Mouse (Mus musculus): ENCODE results near the gene Opn4.

Opn4 gene

DNA sequence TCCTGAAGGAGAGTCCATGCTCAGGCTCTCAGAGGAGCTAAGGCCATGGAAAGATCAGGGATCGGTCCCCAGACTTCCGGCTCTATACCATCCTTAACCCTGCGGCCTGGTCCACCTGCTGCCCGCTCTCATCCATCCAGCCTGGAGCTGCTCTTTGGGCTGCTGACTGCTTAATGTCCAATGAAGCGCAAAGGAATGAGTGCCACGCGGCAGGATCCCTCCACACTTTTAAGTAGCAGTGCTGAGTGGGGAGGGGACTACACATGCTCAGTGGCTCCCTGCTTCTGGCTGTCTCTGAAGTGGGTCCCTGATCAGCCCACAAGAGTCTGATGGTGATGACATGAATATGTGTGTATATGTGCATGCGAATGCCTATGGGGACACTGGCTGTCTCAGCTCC is at the start of gene Opn4:
Gene Opn4, minus strand, starts transcription at position 202 of the 400 bp plus-strand sequence.
- no peak for DNase-seq (ENCODE audit: low read depth, low spot score)

DNA sequence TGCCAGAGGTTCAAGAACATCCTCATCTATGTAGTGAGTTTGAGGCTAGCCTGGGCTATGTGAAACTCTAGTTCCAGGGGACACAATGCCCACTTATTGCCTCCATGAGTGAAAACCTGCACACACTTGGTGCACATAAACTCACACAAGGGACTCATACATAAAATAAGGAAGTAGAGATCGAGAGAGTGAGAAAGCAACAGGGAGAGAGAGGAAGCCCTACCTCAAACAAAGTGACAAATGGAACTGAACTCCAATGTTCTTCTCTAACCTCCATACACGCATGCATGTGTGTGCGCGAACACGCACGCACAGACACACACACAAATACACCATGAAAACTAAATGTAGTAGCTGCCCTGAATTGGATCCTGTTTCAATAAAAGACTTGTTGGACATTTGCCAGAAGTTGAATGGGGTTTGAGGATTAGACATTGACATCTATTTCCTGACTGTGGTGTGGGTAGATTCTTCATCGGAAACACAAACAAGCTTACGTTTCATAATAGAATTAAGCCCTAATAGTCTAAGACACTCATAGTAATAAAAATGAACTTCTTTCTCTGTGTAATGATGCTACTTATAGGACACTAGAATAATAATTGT is 48.0 kb upstream of the Opn4 start:
- DNase-seq (ENCODE audit: low read depth, low spot score) = no peak

DNA sequence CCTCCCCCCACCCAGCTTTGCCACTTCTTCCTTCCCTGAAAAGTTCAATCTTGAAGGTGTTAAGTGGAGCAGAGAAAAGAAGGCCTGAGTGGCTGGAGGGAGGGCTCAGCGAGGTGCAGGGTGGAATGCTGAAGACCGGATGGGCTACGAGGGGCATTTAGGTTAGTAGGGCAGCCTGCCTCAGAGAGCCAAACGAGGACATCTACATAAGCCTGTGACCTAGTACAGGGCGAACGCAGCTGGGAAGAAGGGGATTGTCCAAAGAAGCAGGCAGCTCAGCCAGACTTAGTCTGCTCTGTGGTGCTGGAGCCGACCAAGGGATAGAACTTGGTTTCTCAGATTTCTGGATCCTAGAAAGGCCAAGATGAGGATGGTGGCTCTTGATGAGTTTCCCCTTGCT is 44.2 kb upstream of the Opn4 start:
- DNase-seq (ENCODE audit: low read depth, low spot score) = no peak

DNA sequence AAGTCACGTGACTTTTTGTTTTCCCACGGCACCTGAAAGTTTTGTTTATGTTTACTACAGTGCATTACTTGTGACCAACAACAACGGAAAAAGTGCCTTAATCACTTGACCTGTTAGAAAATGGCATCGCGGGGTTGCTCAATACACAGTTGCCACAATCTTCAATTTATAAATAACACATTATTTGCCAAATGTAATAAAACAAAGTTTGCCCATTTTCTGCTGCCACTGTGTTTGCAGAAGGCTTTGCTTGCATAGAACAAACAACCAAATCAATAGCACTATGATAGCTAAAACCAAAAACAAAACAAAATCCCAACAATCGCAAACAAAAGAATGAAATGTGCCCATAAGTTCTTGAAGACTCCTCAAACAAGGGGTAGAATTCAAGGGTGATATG is 35.8 kb upstream of the Opn4 start:
- no peak for DNase-seq (ENCODE audit: low read depth, low spot score)

DNA sequence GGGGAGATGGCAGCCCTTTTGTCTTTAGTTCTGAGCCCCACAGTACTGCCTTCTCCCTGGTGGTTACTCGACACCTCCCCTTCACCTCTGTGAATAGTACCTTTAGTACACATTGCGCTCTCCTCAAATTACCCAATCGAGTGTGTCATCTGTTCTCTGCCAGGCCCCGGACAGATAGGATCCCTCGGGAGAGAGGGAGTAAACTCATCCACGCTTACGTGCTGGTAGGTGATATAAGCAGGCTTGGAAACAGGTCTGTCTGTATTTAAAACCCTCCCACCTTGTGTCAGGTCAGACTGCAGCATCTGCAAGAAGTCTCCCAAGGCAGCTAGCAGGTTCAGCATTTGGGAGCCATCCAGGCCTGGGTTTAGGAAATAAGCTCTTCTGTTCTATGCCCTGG is 35.2 kb upstream of the Opn4 start:
- DNase-seq (ENCODE audit: low read depth, low spot score) = no peak

DNA sequence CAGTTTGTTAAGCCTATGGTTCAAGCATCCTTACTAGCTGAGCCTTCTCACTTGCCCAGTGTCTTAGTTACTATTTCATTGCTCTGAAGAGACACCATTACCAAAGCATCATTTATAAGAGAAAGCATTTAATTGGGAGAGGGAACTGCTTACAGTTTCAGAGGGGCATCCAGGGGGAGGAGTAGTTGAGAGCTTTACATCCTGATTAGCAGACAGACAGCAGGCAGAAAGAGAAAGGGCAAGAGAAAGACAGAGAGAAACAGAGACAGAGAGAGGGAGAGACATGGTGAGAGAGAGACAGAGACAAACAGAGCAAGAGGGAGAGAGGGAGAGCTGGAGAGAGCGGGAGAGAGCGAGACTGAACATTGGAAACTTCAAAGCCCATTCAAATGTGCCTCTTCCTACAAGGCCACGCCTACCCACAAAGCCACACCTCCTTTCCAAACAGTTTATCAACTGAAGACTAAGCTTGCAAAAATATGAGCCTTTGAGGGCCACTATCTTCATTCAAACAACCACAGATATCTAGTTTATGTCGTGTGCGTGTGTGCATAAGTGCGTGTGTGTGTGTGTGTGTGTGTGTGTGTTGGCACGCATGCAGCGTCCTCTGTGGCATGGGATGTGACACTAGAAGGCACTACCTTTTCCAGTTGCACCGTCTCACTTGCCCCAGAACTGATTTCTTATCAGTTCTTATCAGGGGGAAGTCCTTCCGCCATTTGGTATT is 32.9 kb upstream of the Opn4 start:
- no peak for DNase-seq (ENCODE audit: low read depth, low spot score)

DNA sequence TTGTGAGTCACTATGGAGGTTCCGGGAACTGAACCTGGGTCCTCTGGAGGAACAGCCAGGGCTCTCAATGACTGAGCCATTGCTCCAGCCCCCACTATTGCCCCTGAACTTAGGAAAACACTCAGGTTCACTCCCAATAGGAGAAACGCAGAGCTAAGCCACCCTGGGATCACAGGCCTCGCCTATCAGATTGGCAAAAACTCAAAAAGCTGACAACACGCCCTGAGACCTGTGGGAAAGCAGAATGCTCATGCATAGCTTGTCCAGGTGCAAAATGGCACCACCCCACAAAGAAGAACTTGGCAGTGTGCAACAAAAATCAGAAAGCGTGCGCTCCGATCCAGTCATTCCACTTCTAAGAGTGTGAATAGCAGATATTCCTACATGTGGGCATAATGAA is 26.9 kb upstream of the Opn4 start:
- DNase-seq (ENCODE audit: low read depth, low spot score) = no peak

DNA sequence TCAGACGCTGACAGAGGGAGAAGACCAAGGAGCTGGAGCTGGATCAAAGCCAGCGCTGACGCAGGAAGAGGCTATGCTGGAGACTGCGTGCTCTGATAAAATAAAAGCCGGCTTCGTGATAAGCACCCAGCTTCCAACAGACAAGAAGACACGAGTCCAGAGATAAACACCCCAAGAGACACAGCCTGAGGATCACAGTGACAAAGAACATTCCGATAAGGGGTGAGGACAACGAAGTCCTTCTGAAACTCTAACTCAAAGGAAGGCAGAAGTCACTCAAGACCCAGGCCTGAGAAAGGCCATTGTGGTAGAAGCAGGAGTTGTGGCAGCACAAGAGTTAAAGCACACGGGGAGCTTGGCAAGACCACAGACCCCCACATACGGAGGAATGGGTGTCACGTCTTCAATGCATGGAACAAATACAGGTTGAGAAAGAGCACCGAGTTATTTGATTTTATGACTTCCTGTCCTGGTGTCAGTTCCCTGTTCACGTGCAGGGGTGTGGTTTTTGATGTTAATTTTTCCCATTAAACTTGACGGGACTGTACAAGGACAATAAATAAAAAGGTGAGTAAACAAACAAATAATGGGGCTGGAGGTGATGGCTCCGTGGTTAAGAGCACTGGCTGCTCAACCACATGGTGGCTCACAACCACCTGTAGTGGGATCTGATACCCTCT is 23.7 kb upstream of the Opn4 start:
- no peak for DNase-seq (ENCODE audit: low read depth, low spot score)

DNA sequence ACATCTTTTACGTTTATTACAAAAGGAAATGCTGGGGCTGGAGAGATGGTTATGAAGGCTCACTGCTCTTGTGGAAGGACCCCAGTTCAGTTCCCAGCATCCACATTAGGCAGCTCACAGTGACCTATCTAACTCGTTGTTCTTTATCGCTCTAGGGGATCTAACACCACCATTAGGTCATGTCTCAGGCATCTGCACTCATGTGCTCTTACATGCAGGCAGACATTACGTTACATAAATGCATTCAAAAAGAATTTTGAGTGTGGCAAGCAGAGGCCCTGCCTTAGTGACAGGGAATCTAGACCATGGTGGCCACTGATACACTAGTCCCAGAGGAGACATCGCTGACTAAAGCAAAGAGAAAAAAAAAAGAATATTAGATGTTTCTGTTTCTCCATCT is 23.1 kb upstream of the Opn4 start:
- DNase-seq (ENCODE audit: low read depth, low spot score) = no peak

DNA sequence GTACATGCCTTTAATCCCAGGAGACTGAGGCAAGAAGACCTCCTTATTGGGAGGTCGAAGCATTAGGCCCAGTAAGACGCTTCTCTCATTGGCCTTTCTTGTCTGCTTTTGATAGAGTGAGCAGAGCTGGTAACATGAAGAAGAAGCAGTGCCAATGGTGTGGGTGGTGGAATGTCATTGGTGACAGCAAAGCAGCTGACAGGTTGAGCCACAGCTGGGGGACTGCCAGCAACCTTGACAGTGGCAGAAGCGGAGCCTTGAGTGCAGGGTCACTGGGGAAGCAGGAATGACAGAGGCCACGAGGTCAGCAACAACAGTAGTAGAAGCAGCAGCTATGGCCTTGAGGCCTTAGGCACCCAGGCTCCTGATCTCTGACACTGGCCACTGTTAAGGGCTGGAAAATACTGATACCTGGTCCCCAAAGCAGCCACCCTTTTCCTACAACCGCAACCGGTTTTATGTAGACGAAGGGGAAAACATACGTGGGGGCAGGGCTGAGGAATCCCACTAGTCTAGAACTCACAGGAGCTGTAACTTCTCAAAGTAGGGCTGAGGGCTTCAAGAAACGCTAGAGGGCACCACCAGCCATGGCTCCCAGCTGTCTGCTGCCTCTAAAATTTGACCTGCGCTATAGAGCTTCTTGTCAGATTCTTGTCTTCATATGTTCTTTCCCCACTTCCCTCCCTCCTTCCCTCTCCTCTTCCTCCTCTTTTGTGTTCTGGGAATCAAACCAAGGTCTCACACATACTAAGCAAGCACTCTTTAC is 20.9 kb upstream of the Opn4 start:
- DNase-seq (ENCODE audit: low read depth, low spot score) = no peak

DNA sequence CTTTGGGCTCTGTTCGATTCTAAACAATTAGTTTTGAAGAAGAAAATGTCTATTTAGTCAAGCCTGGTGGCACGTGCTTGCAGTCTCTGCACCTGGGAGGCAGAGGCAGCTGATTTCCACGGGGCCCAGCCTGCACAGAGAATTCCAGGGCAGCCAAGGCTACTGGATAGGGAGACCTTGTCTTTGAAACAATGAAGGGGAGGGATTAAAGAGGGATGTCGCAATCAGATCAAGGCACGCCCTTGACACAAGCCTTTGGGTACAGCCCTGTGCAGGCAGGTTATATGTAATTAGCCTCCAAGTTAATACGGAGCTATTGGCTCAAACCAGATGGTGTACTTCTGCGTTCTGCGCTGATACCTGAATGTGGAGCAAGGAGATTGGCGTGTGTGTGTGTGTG is 18.9 kb upstream of the Opn4 start:
- no peak for DNase-seq (ENCODE audit: low read depth, low spot score)

DNA sequence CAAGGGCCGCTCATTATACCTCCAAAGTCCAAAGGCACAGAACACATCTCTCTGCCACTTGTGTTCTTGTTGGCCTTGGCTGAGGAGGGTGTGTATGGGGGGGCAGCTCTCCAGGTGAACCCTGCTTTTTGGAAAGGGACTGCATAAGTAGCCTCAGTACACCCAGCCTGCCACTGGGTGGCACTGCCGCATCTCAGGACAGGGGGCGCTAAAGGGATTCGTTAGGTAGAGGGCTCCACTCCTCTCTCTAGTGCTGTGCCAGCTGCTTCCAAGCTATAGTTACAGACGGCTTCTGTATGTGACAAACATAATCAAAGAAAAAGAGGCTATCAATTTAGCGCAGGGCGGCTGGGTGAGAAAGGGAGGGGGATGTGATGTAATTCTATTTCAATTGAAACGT is 16.9 kb upstream of the Opn4 start:
- DNase-seq (ENCODE audit: low read depth, low spot score) = peak; percentile 74

DNA sequence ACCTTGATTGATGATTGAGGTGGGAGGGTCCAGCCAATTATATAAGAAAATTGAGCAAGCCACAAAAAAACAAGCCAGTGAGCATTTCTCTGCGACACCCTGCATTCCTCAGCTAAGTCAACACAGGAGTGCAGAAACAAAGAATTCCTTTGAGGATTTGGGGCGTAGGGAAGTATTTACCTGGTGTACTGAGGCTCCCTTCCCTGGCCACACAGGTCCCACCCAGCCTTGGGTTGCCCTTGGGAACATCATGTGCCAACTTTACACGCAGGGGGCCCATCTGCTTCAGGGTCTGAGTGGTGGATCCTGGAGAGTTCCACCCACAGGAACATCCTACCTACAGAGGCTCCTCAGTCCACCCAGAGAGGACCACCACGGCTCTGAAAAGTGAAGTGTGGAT is 15.7 kb upstream of the Opn4 start:
- no peak for DNase-seq (ENCODE audit: low read depth, low spot score)

DNA sequence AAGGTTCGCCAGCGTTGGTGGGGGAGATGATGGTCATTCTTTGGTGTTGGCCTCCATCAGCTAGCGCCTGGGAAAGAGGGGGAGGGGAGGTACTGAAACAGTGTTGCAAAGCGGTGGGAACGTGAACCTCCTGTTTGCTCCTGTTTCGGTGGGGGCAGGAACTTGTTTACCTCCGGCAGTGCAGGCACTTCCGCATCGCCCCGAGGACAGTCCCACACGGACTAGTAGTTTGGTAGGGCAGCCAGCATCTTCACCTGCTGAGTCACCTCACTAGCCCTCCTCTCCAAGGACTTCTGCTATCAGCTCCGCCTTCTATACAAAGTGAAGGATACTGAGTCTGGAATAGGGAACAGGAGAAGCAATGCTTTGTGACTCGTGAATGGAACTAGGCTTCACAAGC is 15.1 kb upstream of the Opn4 start:
- no peak for DNase-seq (ENCODE audit: low read depth, low spot score)

DNA sequence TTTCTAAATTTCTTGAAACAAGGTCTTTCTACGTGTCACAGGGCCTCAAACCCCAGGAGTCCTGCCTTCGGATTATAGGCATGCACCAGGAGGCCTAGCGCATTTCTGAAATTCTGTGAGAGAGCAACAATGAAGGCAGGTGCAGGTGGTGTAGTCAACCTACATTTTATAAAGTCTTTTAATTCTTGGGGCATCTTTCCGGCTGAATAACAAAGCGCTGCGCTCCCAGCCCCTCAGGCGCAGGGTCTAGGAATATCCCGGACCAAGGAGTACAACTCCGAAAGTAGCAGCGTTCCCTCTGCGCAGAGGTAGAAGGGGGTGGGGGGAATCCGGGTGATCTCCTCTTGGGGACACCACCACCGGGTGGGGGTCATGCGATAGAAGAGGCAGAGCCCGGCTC is 14.6 kb upstream of the Opn4 start:
- DNase-seq (ENCODE audit: low read depth, low spot score) = no peak

DNA sequence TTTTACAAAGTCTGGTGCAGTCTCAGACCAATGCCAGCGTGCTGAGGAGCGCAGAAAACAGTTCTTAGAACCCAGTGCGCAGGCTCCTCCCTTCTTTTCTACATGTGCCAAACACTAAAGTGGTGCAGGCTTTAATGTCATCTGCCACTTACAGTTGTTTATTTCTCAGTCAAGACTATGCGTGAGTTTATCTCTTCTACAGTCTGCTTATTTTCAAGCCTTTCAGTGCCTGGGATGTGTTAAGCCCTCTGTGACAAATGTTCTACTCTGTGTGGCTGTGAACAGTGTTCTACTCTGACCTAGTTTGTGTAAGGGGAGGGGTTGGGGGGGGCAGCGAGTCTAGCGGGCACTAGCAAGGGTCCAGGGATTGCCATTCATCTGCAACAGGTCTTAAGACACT is 13.6 kb upstream of the Opn4 start:
- DNase-seq (ENCODE audit: low read depth, low spot score) = no peak

DNA sequence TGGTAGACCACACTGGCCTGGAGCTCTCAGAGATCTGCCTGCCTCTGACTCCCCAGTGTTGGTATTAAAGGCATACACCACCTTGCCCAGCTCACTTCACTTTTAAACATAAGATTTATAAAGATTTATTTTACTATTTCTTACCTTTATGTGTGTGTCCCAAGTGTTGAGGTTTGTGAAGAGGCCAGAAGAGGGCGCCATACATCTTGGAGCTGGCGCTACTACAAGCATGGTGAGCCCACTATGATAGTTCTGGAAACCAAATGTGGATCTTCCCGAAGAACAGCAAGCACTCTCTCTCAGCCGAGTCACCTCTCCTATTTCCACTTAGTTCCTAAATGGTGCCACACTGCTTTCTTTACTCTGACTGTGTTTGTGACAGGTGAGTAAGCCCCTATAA is 12.3 kb upstream of the Opn4 start:
- DNase-seq (ENCODE audit: low read depth, low spot score) = no peak

DNA sequence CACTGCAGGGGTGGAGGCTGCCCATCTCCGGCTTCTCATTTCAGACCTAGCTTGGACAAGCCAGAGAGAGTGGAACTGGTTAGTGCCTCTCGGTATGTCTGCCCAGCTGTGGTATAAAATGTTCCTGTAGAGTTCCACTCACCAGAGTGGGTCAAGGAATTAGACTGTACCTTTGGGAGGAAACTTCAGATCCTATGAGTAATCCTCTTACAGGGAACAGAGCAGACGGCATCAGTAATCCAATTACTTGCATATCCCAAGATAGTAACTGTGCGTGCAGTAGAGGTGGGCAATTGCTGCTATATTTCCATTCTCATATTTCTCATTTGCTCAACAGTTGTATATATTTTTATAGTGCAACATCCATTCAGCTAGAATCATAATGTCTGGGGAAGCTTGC is 11.6 kb upstream of the Opn4 start:
- no peak for DNase-seq (ENCODE audit: low read depth, low spot score)

DNA sequence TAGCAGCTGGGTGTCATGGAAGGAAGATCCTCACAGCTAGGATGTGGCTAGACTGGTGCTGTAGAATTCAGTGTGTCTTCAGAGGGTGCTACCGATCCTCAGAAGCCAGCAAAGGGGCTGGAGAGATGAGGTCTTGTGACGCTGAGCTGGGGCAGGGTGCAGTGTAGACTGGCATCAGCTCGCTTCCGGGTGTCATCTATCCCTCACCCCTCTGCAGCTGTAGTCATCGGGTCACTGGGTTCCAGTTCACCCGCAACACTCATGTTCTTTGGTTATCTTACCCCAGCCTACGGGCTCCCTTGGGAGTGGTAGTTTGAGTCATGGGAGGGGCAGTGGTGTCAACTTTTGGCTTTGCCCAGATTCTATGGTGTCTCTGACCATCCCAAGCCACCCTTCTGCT is 2.0 kb upstream of the Opn4 start:
- no peak for DNase-seq (ENCODE audit: low read depth, low spot score)

DNA sequence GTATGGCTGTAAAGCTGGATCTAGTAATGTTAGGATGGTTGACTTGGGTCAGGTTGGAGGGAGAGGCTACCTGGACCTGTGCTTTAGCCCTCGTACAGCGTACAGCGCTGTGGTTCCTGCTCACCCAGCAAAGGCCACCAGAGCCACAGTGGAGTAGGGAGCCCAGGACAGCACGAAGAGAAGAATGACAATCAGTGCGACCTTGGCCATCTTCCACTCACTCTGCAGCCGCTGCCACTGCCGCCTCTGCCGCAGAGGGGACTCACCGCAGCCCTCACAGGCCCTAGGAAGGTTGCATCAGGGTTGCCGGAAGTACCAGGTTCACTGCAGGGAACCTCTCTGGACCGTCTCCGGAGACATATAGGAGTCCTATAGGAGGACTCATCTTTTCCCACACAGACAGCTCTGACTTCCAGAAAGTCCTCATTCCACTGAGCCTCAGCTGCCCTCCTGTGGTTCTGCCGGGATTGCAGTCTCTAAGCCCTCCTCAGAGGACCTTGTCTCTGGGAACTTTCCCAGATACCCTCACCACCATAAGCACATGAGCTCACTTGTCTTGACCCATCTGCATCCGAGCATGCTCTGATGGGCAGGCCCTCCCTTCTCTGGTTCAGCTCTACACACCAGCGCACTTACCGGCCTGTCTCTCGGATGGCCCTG is 4.2 kb downstream of the Opn4 start:
- DNase-seq (ENCODE audit: low read depth, low spot score) = no peak

DNA sequence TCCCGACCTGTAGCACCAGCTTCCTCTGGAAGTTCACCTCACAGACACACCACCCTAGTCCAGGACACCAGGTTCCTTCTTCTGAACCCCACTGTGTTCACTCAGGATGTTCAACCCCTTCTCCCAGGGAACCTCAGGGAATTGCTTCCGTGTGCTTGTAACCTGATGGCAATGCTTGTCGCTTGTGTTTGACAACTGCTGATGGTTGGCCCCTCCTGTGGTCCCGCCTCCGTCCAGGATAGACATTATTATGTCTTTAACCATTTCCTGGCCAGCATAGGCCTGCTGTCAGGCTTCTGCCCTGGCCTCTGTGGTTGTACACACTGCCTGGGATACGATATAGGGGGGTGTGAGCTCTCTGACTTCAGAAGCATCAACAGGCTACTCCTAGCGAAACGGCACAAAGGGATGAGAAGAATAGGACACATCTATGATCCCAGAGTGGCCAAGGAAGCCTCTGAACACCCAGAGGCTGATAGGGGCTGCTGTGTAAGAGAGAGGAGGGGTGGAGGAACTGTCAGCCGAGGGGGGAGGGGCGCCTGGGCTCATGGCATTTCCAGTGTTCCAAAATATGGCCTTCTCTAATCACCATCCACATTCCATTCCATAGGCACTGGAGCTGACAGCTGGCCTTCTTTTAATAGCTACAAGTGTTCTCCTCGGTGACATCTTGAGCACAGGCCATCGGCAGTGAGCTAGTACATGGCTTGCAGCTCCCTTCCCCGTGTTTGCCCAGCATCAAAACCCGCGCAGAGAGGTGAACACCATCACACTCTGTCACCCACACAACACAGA is 8.0 kb downstream of the Opn4 start:
- peak; percentile 79 for DNase-seq (ENCODE audit: low read depth, low spot score)
